Mouse (Mus musculus): ENCODE measurements around the gene Hist1h2be. TPM values are rescaled to one million over a fixed set of nuclear protein-coding genes. Genes with fewer than 3 reads are reported as not detected.
"Not testable (repeated sequence)": the region's sequence is repeated elsewhere in the genome, so short reads cannot be mapped to it uniquely, and the experiment has no call there.

Gene Hist1h2be
- polyA plus RNA-seq, 1 experiment from 2014 or later: 1.5 TPM

DNA sequence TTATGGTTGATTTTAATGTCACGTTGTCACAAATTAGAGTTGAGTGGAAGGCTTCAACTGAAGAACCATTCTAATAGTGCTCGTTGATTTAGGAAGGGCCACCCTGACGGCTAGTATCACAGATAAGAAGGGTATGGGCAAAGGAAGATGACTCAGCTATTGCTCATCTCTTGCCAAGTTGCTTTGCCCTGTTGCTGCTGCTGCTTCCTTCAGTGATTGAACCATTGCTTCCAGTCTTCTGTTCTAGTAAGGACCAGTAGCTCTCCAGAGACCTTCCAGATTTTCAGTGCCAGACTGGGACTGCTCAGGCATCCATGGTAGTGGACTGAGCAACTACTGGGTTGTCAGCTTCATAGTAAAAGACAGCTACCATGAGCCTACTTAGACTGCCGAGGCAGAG, 11.7 kb downstream of the Hist1h2be start:
- ATAC-seq (ENCODE audit: low FRiP score, low read depth): no peak

DNA sequence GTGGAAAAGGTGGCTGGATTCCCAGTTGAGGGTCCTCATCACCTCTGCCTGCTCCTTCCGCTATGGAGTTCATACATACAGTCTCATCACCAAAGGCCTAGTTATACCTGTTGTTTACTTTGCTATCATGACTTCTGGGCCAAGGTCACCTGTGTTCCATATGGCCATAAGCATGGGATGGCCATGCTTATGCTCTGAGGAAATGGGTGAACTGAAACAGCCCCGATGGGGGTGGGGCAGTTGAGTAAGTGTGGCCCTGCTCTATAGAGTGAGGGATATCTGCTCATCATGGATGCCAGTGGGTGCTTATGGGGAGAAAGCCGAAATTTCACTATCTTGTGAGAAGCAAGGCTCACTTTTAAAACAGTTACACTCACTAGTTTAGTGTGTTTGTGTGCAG, 15.9 kb downstream of the Hist1h2be start:
- no peak overlapping the region for H3K4me3 ChIP-seq
- H3K4me1 ChIP-seq (replicated peaks): no peaks in the 10 kb centered on the region
- H3K4me2 ChIP-seq: no peak overlapping the region
- H3K9ac ChIP-seq: no peak overlapping the region
- H3K36me3 ChIP-seq: no peaks in the 10 kb centered on the region
- no peaks in the 10 kb centered on the region for H3K9me3 ChIP-seq
- 89% methylated on average over 3 of the region's 3 CpGs for WGBS
- H3K27ac ChIP-seq (replicated peaks): no peak overlapping the region
- no peaks in the 10 kb centered on the region for H3K27me3 ChIP-seq
- ATAC-seq (ENCODE audit: low FRiP score, low read depth): no peak

More for the DNA sequence above, 11.7 kb downstream of the Hist1h2be start:
- no peaks in the 10 kb centered on the region for H3K36me3 ChIP-seq
- no peaks in the 10 kb centered on the region for H3K9me3 ChIP-seq
- no peak overlapping the region for H3K4me3 ChIP-seq
- H3K27me3 ChIP-seq: no peaks in the 10 kb centered on the region
- H3K4me1 ChIP-seq (replicated peaks): no peaks in the 10 kb centered on the region
- no peak overlapping the region for H3K27ac ChIP-seq (replicated peaks)
- WGBS: 87% methylated on average over 4 of the region's 4 CpGs
- no peak overlapping the region for H3K4me2 ChIP-seq
- no peak overlapping the region for H3K9ac ChIP-seq

DNA sequence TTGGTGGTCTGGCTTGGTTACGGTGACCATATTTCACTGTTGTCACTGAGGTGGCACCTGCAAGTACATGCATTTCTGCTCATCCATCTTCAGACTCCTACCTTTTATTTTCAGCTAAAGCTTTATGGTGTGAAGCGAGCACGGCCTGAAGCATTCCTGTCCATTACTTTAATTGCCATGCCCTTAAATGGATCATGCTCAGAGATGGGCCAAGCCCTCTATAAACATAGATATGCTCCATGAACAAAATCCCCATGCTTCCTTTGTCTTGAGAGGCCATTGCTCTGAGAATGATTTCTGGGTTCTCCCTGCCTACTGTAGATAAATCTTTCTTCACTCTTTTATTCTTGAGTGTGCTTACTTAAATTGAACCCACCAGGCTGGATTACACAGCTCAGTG, 16.5 kb downstream of the Hist1h2be start:
- H3K36me3 ChIP-seq: no peaks in the 10 kb centered on the region
- no peak overlapping the region for H3K9ac ChIP-seq
- no peak overlapping the region for H3K27ac ChIP-seq (replicated peaks)
- H3K4me2 ChIP-seq: no peak overlapping the region
- no peak for ATAC-seq (ENCODE audit: low FRiP score, low read depth)
- H3K4me1 ChIP-seq (replicated peaks): no peaks in the 10 kb centered on the region
- WGBS: 92% methylated on average over 3 of the region's 3 CpGs
- H3K4me3 ChIP-seq: no peak overlapping the region
- no peaks in the 10 kb centered on the region for H3K27me3 ChIP-seq
- no peaks in the 10 kb centered on the region for H3K9me3 ChIP-seq

DNA sequence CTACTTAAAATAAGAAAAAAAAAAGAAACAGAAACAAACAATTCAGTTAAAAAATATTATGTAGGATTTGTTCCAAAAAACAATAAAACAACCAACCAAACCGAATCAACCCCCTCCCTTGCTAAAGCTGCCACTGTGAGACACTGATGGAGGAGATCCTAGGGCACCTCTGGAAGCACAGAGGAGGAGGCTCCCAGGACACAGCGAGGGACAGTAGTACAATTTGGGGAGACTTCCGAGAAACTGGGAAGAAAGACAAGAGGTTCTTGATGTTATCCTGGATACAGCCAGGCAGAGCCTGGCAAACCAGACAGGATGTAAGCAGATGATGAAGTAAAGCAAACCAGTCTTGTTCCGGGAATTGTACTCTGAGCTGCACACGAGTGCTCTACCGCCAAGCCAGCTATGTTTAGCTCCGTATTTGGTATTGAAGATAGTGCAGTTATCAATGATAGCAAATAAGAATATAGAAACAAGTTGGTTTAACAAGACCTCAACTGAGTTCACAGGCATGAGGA, 17.7 kb downstream of the Hist1h2be start:
- Histone ChIP-seq H3K27me3 (no peaks in the 10 kb centered on the region), H3K27ac (replicated peaks) (no peak overlapping the region), H3K4me2 (no peak overlapping the region), H3K4me1 (replicated peaks) (no peaks in the 10 kb centered on the region), H3K36me3 (no peaks in the 10 kb centered on the region), H3K9ac (no peak overlapping the region), H3K4me3 (no peak overlapping the region), H3K9me3 (no peaks in the 10 kb centered on the region)
- WGBS: 83% methylated on average over 7 of the region's 7 CpGs
- no peak for ATAC-seq (ENCODE audit: low FRiP score, low read depth)

DNA sequence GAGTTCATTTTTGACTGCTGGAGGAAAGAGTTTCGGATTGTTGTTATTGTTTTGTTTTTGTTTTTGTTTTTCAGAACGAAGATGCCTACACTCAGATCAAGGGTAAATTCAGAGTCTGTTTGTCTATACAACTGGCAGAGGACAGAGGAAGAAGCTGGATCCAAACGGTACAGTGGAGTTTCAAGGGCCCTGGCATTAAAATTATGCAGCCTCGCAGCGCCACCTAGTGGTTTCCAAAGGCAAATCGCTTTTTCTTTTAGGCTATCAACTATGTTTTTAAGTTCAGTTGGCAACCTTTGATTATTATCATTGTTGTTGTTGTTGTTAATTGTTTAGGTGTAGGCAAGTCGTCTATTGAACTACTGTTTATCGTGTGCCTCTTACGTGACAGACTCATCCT, 23.0 kb downstream of the Hist1h2be start:
- Histone ChIP-seq H3K36me3 (no peaks in the 10 kb centered on the region), H3K9me3 (no peaks in the 10 kb centered on the region), H3K27me3 (no peaks in the 10 kb centered on the region), H3K4me3 (no peak overlapping the region), H3K27ac (replicated peaks) (no peak overlapping the region), H3K4me2 (no peak overlapping the region), H3K9ac (no peak overlapping the region), H3K4me1 (replicated peaks) (no peaks in the 10 kb centered on the region)
- WGBS: 8% methylated on average over 9 of the region's 9 CpGs
- no peak for ATAC-seq (ENCODE audit: low FRiP score, low read depth)

DNA sequence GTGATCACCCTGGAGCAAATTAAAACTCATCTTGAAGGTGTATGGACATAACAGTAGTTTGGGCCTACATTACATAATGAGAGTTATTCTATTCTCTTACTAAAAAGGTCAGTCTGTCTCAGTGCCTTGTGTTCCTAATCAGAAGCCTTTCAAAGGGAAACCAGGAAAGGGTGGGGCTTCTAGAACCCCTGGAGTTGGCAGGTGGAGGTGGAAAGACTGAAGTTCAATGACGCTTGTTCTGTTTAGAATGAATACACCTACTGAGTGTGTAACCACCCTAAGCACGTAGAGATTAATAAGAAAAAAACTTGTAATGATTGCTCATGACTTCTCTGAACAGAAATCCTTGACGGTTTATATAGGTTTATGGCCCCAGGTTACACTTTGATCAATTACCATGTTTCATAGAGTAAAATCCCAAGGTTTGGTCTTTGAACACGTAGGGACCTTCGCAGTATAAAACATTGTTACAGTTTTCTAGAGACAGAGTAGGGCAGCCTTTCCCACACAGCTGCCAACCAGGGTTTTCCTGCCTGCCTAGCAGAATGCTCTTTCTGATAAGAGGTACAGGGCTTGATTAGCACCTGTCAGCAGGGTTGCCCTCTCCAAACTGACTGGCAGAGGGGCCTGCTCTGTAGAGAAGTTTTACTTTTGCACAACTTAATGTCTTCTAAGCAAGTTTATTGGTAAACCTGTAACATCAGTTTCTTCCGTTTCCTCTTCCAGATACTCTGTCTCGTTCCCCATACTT, 25.1 kb downstream of the Hist1h2be start:
- no peak overlapping the region for H3K4me2 ChIP-seq
- H3K9me3 ChIP-seq: no peaks in the 10 kb centered on the region
- H3K27me3 ChIP-seq: no peaks in the 10 kb centered on the region
- 86% methylated on average over 7 of the region's 7 CpGs for WGBS
- no peak overlapping the region for H3K9ac ChIP-seq
- H3K27ac ChIP-seq (replicated peaks): no peak overlapping the region
- H3K36me3 ChIP-seq: no peaks in the 10 kb centered on the region
- no peaks in the 10 kb centered on the region for H3K4me1 ChIP-seq (replicated peaks)
- no peak overlapping the region for H3K4me3 ChIP-seq
- ATAC-seq (ENCODE audit: low FRiP score, low read depth): no peak

DNA sequence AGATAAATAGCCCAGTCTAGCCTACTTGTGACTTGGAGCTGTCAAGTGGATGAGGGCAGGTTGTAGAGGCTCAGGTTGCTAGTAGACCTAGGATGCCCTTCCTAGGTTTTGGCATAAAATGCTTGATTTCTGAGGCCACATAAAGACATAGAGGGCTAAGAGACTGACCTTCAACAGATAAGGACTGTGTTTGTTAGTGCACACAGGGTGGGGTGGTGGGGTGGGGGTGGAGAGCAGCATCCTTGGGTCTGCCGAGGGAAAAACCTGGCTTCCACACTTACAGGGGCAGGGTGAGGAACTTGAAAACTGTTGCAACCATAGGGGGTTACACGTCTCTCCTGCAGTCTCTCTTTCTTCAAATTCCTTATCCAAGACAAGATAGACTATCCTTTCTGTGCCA, 25.7 kb downstream of the Hist1h2be start:
- no peak overlapping the region for H3K4me2 ChIP-seq
- H3K9ac ChIP-seq: no peak overlapping the region
- H3K27me3 ChIP-seq: no peaks in the 10 kb centered on the region
- H3K4me3 ChIP-seq: no peak overlapping the region
- H3K4me1 ChIP-seq (replicated peaks): no peaks in the 10 kb centered on the region
- WGBS: 85% methylated on average over 2 of the region's 2 CpGs
- no peak overlapping the region for H3K27ac ChIP-seq (replicated peaks)
- H3K36me3 ChIP-seq: no peaks in the 10 kb centered on the region
- no peak for ATAC-seq (ENCODE audit: low FRiP score, low read depth)
- H3K9me3 ChIP-seq: no peaks in the 10 kb centered on the region

DNA sequence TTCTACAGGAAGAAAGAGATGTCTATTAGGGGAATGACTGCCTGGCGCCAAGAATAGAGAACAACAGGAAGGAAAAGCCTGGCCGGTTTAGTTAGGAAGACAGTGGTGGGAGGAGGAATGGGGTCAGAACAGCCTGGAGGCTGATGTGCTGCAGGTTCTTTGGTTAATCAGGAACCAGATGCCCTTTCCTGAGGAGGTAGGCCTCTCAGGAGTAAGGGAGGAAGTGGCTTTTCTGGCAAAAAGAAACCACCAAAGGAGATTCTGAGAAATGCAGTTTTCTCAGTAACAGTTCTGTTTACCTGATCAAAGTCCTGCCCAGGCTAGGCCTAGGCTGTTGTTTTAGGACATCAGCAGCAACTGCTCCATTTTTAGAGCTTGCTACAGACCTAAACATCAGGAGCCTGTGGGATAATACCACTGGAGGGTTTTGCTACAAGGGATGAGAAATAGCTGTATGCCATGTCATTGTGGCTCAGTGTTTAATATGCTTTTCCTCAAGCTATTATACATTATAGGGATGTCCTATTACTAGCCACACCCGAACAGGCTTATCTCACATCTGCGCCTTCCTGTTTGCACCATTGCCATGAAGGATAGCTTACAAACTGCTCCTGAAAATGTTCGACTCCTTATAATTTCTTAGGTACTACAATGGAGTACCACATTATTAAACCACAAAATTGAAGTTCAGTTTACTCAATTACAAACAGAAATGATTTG, 27.7 kb downstream of the Hist1h2be start:
- H3K36me3 ChIP-seq: no peaks in the 10 kb centered on the region
- no peak for ATAC-seq (ENCODE audit: low FRiP score, low read depth)
- H3K9ac ChIP-seq: no peak overlapping the region
- WGBS: 85% methylated on average over 5 of the region's 5 CpGs
- H3K4me1 ChIP-seq (replicated peaks): no peaks in the 10 kb centered on the region
- no peaks in the 10 kb centered on the region for H3K27me3 ChIP-seq
- H3K9me3 ChIP-seq: no peaks in the 10 kb centered on the region
- no peak overlapping the region for H3K4me2 ChIP-seq
- no peak overlapping the region for H3K27ac ChIP-seq (replicated peaks)
- no peak overlapping the region for H3K4me3 ChIP-seq

DNA sequence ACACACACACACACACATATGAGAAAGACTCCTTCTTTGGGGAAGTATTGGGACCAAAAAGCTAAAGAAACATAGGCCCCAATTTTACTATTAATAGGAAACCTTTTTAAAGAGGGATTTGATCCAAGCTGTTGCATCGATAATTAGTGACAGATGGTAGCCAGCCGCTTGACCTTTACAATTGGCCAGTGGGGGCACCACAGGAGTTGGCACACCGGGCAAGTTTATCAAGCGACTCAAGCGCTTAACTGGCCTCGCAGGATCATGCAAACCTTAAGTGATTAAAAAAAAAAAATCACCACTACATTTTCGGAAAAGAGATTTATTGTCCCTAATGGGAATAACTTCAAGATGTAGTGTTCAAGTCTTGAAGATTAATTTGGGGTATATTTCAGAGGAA, 28.3 kb downstream of the Hist1h2be start:
- Histone ChIP-seq H3K4me3 (no peak overlapping the region), H3K9me3 (no peaks in the 10 kb centered on the region), H3K27ac (replicated peaks) (no peak overlapping the region), H3K9ac (no peak overlapping the region), H3K4me1 (replicated peaks) (no peaks in the 10 kb centered on the region), H3K4me2 (no peak overlapping the region), H3K36me3 (no peaks in the 10 kb centered on the region), H3K27me3 (no peaks in the 10 kb centered on the region)
- no peak for ATAC-seq (ENCODE audit: low FRiP score, low read depth)
- WGBS: 85% methylated on average over 7 of the region's 7 CpGs

DNA sequence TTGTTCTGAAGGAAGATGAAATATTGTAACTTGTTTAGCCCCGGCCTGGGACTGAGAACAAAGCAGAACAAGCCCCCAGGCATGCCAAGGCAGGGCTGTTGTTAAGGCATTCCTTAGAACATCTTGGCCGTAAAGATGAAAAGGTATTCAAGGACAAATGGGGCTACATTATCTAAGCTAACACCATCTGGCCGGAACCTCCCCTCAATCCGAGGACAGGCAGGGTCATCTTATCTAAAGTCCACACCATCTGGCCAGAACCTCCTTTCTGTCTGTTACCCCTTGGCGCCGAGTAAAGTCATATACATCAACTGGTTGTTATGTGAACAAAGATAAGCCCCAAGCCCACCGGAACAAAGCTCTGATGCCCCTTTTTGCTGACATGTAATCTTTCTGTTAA, 29.0 kb downstream of the Hist1h2be start:
- H3K36me3 ChIP-seq: not testable (repeated sequence)

DNA sequence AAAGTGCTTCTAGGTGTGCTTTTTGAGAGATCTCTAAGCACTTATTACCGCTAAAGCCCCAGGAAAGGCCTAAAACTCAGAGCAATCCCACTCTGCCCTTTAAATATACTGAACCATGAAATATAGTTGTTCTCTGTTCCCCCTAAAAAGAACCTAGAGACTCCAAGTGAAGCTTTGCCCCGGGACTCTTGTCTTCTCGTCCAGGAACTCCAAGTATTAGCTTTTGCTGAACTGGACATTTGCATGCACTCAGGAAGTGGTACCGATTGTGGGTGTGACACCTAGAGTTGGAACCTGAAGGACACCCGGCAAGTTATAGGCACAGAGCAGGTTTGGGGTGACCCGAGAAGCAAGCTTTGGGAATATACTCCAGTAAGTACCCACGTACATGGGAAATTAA, 29.7 kb downstream of the Hist1h2be start:
- H3K27me3 ChIP-seq: no peaks in the 10 kb centered on the region
- H3K4me3 ChIP-seq: no peak overlapping the region
- no peak for ATAC-seq (ENCODE audit: low FRiP score, low read depth)
- H3K27ac ChIP-seq (replicated peaks): no peak overlapping the region
- H3K9ac ChIP-seq: no peak overlapping the region
- H3K36me3 ChIP-seq: no peaks in the 10 kb centered on the region
- peaks cover 7% of the 10 kb centered on the region for H3K4me1 ChIP-seq (replicated peaks)
- 94% methylated on average over 7 of the region's 7 CpGs for WGBS
- no peak overlapping the region for H3K4me2 ChIP-seq
- no peaks in the 10 kb centered on the region for H3K9me3 ChIP-seq

More for the DNA sequence above, 29.0 kb downstream of the Hist1h2be start:
- H3K9me3 ChIP-seq; ATAC-seq (ENCODE audit: low FRiP score, low read depth); H3K9ac ChIP-seq; H3K4me2 ChIP-seq; H3K4me3 ChIP-seq; H3K27ac ChIP-seq (replicated peaks); H3K4me1 ChIP-seq (replicated peaks); H3K27me3 ChIP-seq: not testable (repeated sequence)
- 89% methylated on average over 7 of the region's 7 CpGs for WGBS

DNA sequence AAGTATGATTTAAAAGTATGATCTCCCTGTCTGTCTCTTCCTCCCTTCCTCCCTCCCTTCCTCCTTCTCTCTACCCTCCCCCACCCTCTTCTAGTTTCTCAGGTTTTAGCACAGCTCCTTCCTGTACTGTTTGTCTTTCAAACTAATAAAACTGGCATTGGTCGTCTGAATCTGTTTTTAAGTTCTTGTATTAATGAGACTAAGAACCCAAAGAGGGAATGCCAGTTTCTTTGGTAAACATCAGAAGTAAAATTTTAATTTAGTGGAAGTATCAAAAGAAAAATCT, 34.0 kb downstream of the Hist1h2be start:
- WGBS: 13% methylated on average over 1 of the region's 1 CpGs
- H3K4me3 ChIP-seq: peak overlapping the region; percentile 53
- no peaks in the 10 kb centered on the region for H3K36me3 ChIP-seq
- H3K4me1 ChIP-seq (replicated peaks): peaks cover 30% of the 10 kb centered on the region
- H3K9ac ChIP-seq: peak overlapping the region; percentile 39
- H3K27me3 ChIP-seq: no peaks in the 10 kb centered on the region
- no peaks in the 10 kb centered on the region for H3K9me3 ChIP-seq
- peak overlapping the region; percentile 93 for H3K4me2 ChIP-seq
- H3K27ac ChIP-seq (replicated peaks): peak overlapping the region; percentile 79
- no peak for ATAC-seq (ENCODE audit: low FRiP score, low read depth)
